Mouse (Mus musculus): ENCODE measurements around the gene Ctnnd1.

Gene Ctnnd1

GRCm38 (mm10) chr2:84617637-84618515, 32.7 kb downstream of the Ctnnd1 start:
- in situ Hi-C loops (cut with MboI; ENCODE audit: low sequenced_read_pairs) = no loop called here

GRCm38 (mm10) chr2:84612764-84613163, 37.8 kb downstream of the Ctnnd1 start:
- in situ Hi-C loops (cut with MboI; ENCODE audit: low sequenced_read_pairs) = no loop called here

GRCm38 (mm10) chr2:84607842-84608241, 42.7 kb downstream of the Ctnnd1 start:
- in situ Hi-C loops (cut with MboI; ENCODE audit: low sequenced_read_pairs) = no loop called here

GRCm38 (mm10) chr2:84600977-84601376, 49.6 kb downstream of the Ctnnd1 start:
- in situ Hi-C loops (cut with MboI; ENCODE audit: low sequenced_read_pairs) = no loop called here

GRCm38 (mm10) chr2:84599270-84599888, 51.2 kb downstream of the Ctnnd1 start:
- in situ Hi-C loops (cut with MboI; ENCODE audit: low sequenced_read_pairs) = no loop called here

- in situ Hi-C loops (cut with MboI; ENCODE audit: low sequenced_read_pairs) = no loop called here
These were observed 53.4 kb downstream of the Ctnnd1 start for GRCm38 (mm10) chr2:84597123-84597522.

- in situ Hi-C loops (cut with MboI; ENCODE audit: low sequenced_read_pairs) = no loop called here
These were observed 57.8 kb downstream of the Ctnnd1 start for GRCm38 (mm10) chr2:84592801-84593200.

GRCm38 (mm10) chr2:84585700-84586099, 64.9 kb downstream of the Ctnnd1 start:
- in situ Hi-C loops (cut with MboI; ENCODE audit: low sequenced_read_pairs) = no loop called here

GRCm38 (mm10) chr2:84582286-84582685, 68.3 kb downstream of the Ctnnd1 start:
- in situ Hi-C loops (cut with MboI; ENCODE audit: low sequenced_read_pairs) = no loop called here

GRCm38 (mm10) chr2:84581208-84581607, 69.4 kb downstream of the Ctnnd1 start:
- in situ Hi-C loops (cut with MboI; ENCODE audit: low sequenced_read_pairs) = no loop called here

- in situ Hi-C loops (cut with MboI; ENCODE audit: low sequenced_read_pairs) = no loop called here
These were observed 71.3 kb downstream of the Ctnnd1 start for GRCm38 (mm10) chr2:84579311-84579710.

- in situ Hi-C loops (cut with MboI; ENCODE audit: low sequenced_read_pairs) = no loop called here
These were observed 76.4 kb downstream of the Ctnnd1 start for GRCm38 (mm10) chr2:84574130-84574529.

GRCm38 (mm10) chr2:84556888-84557514, 93.6 kb downstream of the Ctnnd1 start:
- in situ Hi-C loops (cut with MboI; ENCODE audit: low sequenced_read_pairs) = no loop called here

- in situ Hi-C loops (cut with MboI; ENCODE audit: low sequenced_read_pairs) = no loop called here
These were observed 99.0 kb downstream of the Ctnnd1 start for GRCm38 (mm10) chr2:84551390-84552100.

Data from CH12F3 (cell line).